Mouse (Mus musculus) cerebellum, adult 8-10 months (tissue): ENCODE data around the gene Optc.

Experiments
- DNase-seq: peaks from one replicate; pipeline ENCODE4 v3.0.0; 2022

The Optc gene

DNA sequence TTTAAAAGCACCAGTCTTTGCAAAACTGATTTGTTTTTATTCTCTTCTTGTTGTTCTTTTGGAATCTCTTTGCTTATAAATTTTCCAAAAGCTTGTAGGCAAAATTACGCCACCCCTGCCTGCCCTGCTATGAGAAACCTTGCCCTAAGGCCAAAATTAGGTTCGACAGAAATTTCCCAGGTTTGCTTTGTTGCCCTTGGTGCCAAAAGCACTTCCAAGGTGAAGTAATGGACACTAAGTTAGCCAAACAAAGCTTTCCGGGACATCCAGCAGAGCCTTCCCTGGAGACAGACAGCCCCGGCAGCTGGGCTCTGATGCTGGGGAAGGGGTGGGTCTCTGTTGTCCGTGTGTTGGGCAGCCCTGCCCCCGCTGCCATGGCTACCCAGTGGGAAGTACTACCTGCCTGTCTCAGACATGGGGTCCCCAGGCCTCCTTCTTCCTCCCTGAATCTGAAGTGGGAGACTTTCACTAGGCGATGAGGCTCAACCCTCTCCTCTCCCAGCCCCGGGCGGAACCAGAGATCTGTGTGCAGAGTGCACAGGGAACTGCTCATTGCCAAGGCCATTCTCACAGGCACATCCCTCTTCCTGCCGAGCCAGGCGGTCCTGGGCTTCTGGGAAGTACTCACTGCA lies 9.8 kb upstream of the Optc start:
- DNase-seq: no peak

DNA sequence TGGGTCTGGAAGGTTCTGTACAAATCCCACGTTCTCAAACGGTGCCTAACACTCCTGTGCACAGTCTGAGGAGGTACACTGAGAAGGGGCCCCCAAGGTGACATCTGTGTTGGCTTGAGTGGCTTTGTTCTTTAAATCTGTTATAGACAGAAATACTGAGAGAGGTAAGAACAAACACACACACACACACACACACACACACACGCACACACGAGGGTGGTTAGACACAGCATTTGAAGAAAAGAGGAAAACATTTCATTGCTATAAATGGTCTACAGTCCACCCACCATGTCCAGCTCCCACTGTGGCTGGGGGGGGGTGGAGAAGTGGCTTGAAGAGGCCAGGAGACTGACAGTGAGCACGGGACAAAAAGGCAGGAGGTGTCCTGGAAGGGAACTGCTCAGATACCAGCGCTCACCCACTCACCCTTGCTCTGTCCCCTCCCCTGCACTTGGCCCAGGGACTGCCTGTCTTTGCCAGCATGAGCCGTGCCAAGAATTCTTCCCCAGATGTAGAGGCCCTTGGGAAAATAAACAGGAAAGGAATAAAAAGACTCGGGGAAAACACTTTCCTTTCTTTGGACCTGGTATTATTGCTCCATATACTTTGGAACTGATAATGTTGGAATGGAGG lies 8.0 kb upstream of the Optc start:
- no peak for DNase-seq

DNA sequence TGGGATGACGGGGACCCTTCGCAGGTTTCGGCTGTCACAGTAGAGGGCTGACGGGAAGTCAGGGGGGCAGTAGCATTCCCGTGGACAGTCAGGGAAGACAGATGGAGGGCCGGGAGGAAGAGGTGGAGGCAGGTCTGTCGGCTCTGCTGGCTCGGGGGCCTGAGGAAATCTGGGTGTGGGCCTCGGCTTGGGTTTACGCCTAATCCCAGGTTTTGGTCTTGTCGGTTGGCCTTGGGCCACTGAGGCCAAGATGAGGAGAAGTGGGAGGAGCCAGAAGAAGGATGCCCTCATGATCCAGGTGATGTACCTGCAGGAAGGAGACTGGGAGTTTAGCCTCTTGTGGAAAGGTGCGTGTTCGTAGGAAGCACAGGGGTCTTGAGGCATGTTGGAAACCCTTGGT lies 7.3 kb upstream of the Optc start:
- DNase-seq: no peak

DNA sequence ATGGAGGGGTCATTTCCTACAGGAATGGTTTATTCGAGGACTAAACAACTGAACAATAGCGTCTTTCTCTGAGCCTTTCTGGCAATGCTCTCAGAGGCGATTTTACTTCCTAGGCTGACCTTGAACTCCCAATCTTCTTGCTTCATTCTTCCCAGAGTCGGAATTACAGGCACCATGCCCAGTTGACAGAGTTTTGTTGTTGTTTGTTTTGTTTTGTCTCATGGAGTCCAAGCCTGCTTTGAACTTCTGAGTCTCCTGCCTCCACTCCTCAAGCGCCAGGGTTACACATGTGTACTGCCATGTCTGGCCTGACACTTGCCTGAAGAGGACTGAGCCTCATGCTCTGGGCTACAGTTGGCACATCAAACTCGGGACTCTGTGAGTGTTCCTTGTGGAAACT lies 5.2 kb upstream of the Optc start:
- no peak for DNase-seq

DNA sequence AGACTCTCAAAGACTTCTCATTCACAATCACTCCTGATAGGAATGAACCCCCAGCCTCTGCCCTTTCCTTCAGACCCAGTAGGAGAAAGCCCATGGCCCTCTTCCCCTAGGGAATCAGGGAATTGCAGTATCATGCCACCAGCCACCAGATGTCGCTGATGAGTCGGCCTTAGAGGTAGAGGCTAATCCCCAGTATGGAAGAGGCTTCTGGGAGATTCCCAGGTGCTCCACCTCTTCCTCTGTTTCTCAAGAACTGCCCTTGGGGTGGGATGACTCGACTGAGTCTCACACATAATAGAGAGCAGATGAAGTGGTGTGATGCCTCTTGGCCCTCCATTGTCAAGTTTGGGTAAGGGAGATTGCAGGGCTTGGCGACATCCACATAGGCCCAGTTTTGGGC lies 3.7 kb upstream of the Optc start:
- peak; percentile 71 for DNase-seq

DNA sequence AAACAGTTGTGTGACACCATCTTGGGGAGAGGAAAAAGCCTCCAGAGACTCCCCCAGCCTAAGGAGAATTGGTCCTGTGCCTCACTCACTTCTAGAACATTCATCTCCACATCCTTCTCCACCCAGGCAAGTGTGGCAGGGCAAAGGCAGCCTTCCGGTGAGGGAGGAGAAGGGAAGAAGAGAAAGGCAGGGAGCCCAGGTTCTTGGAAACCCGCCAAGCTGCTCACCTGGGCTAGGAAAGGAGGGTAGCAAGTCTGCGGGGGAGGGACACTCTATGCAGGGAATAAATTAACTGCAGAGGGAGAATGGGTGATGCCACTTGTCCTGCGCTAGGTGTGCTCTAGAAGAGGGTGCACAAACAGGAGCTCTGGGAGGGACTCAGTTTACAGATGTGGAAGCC lies 3.2 kb upstream of the Optc start:
- no peak for DNase-seq

DNA sequence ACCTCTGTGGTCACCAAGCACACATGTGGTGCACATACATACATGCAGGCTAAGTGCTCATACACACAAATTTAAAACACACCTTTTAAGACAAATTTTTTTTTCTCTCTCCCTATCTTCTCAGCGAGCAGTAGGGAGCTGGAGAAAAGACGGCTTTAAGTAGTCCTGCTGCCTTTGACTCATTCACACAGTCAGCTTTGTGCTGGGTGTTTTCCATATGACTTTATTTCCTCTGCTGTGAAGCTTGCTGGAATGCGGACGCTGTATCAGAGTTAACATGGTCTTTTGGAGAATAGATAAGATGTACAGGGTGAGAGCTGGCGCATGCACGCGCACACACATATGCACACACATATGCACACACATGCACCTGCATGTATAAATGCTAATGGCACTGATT lies 2.3 kb upstream of the Optc start:
- DNase-seq: no peak

DNA sequence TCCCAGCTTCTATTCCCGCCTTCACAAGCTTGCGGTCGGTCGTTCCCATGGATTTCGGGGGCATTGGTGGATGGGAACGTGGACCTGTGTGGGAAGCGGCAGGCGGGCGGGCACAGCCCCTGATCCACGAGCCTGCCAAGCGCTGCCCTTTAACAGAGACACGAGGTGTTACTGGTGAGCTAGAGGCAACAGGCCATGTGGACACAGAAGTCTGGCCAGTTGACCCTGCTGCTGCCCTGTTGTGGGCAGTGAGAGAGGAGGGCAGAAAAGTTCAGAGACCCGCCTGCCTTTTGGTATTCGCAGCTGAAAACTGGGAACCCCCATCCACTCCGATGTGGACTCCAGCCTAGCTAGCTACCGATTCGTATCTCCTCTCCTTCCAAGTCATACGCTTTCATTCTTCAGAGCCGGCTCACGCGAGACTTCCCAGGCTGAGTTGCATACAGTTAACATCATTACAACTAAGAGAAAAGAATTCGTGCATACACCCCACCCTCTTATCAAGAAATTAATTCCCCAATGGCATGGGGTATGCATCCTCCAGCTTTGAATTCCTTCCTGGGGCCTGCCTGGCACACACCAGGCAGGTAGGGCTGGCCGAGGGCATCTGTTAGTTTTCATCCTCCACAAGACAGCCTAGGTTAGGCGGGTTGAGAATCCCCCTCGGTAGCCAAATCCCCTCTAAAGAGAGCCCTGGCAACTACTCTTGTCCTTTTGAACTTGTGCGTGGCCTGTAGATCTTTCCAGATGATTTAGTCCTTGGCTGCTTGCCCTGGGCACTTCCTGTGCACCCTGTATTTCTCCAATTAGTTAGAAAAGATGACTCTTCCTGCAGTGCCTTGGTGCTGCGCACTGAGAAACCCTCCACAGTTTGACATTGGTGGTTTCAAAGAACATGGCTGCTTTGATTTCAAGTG lies 1.1 kb upstream of the Optc start:
- peak; percentile 69 for DNase-seq

DNA sequence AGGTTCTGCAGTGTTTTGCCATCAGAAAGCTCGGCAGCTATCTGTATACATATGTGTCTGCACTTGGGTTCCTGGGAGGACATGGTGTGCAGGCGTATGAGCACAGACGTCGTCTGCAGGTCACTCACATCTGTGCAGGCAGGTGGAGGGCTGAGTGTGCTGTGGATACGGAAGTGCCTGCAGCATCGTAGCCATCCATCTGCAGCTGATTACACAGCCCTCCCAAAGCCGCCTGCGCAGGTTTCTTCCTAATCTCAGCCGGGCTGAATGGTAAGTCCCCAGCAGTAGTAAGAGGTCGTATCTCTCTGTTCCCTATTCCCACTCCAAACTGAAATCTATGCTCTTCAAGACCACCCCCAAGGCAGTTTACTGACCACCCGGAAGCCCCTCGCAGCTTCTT lies 1.4 kb downstream of the Optc start:
- no peak for DNase-seq

DNA sequence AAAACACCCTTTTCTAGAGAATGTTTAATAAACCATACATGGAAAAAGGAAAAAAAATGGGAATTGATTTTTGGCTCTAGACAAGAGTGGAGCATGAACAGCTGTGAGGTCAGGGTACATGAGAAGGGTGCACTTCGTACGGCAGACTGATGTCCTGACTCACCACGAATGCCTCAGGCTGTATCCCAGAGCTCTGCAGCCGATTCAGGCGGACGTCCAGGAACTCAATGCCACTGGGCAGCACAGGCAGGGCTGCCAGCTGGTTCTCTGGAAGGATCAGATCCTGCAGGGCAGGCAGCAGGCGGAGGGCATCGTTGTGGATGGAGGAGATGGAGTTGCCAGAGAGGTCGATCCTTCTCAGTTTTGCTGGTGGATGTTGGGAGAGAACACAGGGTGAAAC lies 7.0 kb downstream of the Optc start:
- peak; percentile 71 for DNase-seq

DNA sequence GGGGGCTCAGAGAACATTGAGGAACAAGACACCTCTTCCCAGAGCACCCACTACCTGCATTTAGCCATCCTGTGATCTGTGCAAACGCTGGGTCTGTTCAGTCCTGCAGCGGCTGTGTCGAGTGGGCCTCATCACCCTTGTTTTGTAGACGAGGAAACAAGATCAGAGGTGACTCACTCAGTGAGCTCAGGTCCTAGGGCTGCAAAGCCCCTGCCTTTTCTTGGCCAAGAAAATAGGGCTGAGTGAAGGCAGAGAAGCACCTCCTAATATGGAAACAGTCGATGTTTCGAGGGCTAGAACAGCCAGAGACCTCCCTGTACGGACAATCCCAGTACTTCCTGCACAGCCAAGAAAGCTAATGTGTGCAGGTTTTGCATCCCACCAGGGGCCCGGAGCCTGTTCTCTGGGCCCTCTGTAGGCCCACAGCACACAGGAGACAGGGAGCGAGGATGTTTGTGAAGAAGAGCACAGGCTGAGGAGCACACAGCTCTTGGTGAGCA lies 8.7 kb downstream of the Optc start:
- no peak for DNase-seq

DNA sequence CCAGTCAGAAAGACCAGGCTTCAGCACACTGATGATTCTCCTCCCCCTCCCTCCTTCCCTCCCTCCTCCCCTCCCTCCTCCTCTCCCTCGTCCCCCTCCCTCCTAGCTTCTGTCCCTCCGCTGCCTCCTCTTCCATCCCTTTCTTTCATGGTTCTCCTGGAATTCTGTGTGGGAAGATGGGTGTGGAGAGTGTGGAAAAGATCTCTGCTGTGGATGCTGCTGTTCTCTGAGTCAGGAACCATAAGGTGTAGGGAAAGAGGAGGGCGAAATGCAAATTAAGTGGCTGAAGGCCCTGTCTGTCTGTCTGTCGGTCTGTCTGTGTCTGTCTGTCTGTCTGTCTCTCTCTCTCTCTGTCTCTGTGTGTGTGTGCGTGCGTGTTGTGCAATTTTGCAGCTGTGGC lies 10.5 kb downstream of the Optc start:
- no peak for DNase-seq

DNA sequence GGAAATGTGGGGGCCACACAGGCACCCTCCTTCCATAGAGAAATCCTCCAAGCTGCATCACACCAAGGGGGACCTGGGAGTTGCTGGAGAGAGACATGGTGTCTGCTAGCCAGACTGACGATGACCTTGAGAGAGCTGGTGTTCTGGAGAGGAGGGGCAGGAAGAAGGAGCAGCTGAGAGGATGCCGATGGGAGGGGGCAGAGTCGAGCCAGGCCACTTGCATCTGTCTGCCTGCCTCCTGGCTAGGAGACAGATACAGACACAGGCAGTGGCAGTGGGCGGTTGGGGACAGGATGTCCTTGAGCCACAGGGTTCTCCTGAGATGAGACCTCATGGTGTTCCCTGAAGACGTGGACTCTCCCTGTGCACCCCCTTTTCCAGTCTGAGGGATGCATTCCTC lies 16.3 kb downstream of the Optc start:
- no peak for DNase-seq

DNA sequence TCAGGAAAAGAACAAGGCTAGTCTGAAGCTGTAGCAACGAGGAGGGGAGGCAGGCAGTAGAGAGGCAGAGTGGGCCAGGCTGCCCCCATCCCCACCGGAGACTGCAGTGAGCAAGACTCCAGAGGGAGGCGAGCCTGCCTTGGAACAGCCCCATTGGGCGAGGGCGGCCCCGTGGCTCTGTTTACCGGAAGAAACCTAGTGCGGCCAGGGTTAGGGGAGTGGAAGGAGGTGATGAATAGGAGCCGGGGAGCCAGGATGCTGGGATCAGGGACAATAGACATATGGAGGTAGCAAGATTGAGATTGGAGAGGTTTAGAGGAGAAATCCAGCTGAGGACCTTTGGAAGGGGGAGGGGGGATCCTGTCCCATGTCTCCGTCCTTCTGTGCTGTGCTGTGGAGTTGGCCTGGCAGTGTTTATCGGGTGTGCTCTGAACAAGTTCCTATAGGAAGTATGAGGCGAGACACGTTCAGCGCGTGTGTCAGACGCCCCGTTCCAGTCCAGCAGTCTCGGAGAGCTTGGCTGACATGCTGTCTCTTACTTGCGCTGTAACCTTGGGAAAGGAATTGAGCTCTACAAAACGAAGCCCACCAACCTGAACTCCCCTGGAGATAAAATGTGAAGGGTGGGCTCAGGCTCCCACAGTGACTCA lies 17.7 kb downstream of the Optc start:
- DNase-seq: no peak

DNA sequence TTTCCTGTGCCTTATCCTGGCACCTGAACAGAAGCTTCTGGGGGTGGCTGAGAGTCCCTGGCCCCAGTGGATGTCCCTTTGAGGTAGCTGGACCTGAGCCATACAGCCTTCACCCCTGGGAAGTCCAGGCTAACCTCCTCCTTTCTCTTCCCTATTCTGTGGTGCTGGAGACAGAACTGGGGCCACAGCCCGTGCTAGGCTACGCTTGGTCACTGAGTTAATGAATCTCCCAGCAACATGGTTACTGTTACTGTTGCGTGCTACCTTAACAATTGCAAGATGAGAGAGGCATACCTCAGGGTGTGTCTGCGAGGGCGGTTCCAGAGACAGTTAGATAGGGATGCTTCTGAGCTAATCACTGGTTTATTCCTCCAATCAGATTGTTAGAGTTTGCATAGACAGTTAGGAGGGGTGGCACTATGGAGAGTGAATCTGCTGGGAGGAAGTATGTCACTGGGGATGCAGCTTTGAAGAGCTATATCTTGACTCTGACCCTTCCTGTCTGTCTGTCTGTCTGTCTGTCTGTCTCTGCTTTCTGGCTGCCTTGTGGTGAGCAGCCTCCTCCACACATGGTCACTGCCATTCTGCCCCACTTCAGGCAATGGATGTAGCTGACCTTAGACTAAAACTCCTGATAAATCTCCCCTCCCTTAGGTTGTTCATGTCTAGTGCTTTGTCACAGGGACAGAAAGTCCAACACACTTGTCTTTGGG lies 20.1 kb downstream of the Optc start:
- no peak for DNase-seq

DNA sequence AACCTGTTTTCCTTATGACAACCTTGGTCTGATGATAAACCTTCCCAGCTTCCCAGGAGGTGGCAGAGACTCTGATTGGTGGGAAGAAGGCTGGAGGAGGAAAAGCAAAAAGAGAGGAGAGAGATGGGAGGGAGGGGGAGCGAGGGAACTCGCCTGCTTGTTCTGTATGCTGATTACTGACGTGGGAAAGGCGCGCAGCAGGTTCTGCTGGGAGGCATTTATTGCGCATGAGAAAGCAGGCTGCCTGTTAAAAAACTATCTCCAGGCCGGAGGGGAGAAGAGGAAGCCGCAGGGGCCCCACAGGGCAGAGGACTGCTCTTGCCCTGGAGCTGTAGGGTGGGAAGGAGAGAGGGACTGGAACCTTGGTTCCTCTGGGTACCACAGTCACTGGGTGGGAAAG lies 20.8 kb downstream of the Optc start:
- DNase-seq: peak; percentile 67

DNA sequence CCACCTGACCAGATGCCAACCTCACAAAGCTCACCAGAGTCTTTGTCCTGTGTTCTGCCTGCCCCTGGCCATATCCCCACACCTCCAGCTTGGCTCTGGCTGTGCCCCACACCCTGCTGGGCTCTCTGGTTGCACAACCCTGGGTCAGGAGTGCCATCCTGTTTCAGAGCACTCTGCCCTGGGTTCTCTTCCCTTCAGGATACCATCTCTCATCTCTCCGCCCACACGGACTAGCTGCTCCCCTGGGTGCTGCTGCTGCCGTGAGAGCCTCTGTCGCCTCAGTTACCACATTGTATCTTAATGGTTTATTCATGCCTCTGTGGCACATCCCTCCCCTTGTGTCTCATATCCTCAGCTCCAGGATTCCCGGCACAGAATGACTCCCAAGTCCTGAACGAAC lies 21.4 kb downstream of the Optc start:
- DNase-seq: no peak

DNA sequence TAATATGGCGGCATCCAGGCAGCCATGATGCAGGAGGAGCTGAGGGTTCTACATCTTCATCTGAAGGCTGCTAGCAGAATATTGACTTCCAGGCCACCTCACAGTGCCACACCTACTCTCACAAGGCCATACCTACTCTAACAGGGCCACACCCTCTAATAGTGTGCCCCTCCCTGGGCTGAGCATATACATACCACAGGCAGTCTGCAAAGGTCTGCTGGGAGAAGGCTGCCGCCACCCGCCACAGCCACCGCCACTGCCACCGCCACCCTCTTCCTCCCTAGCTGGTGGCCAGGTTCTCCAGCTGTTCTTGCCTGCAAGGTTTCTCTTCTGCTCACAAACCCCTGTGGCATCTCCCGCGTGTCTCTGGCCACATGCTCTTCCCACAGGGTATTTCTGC lies 22.0 kb downstream of the Optc start:
- no peak for DNase-seq

DNA sequence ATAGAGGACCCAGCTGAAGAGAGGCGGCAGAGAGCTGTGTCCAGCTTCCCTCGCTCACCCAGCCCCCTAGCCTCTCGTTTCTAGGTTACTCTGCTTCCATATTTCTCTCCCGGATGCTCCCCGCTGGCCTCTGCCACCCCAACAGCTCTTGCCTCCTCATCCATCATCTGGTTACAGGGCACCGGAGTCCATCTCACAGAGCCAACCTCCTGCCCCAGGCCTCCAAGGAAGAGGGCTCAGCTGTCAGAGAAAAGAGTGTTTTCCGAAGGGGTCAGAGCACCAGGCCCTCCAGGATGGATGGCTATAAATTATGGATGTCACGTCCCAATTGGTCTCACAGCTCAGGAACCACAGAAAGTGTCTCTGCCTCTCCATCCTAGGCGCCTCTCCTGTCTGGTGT lies 23.1 kb downstream of the Optc start:
- no peak for DNase-seq

DNA sequence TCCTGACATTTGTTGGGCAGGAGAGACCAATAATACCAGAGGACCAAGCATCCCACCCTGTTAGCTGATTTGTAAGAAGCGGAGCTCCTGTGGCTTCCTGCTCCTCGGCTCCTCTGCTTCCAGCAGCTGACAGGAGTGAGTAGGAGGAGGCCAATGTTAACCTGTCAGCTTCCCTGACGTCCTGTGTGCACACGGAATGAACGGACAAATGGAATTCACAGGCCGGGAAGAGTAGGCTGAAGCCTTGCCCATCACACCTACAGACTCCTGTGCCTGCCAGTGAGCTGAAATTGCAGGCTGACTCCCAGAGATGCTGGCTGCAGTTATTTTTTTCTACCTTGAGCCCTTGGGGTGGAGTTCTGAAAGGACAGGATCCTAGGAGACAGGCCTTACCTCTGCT lies 23.7 kb downstream of the Optc start:
- no peak for DNase-seq

DNA sequence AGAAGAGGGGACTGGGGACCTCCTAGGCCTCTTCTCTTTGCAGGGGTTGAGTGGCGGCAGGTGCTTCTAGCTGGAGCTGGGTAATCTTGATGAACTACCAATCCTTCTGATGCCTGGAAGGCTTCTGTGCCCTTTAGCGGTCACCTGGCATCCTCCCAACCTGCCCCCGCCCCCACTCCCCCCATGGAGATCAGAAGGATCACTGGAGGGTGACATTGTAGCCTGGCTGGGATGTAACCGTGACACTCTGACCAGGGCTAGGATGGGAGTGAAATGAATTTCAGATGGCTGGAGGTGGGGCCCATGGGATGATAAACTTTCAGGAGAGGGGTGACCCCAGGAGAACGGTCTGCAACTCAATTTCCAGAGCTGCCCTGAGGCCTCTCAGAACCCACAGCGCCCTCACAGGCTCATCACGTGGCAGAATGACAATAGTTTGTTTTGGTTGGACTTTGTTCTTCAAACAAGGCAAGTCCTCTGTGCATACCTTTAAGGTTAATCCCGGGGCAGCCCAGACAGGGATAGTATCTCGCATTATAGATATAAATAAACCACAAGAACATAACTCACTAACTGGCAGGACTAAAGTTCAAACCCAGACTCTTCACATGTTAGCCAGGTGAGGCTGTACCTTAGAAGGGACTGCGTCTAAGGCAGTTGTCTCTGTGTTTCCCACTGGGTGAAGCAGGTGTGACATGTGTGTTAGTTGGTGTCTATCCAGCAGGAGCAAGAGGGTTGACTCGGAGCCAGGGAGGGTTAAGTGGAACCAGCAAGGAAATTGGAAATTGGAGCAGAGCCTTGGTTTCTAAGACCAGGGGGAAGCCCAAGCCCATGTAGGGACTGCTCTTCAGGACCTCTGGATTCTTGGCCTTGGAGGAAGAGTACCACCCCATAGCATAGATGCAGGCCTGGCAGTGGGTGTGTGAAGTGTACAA lies 25.2 kb downstream of the Optc start:
- no peak for DNase-seq

DNA sequence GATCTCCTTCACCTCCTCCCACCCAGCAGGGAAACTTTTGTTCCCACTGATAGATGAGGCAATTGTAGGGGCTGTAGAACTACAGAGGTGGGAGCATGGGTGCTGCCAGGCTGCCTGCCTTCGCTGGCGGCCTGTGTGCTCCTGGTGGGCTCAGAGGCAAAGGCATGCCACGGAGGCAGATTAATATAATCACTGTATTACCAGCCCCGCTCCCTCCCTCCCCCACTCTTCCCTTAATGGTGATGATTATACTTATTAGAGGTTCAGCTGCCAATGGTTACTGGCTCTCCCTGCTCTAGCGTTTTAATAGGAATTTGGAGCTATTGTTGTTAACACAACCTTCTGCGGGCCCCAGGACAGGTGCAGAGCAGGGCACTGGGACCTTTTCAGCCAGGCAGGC lies 26.0 kb downstream of the Optc start:
- DNase-seq: no peak
